Mouse (Mus musculus) intestine, postnatal 0 days (tissue): ENCODE results near the gene Efhc1. TPM values are rescaled to one million over a fixed set of nuclear protein-coding genes. Genes with fewer than 3 reads are reported as not detected.

Experiments used
- ATAC-seq: fragments of 200-750 bp; cut with Nextera tagmentation; 2 replicates; pipeline ENCODE4 v1.8.0; 2017; ENCODE audit warnings: mild to moderate bottlenecking, moderate TSS enrichment, moderate library complexity
- H3K27ac ChIP-seq: fragments of 300-500 bp; sonication (generic); 2 replicates; pipeline ENCODE4 v1.5.1; 2014; ENCODE audit warnings: mild to moderate bottlenecking, low read depth, low read length, moderate library complexity
- H3K27me3 ChIP-seq: fragments of 300-500 bp; sonication (generic); replicated peaks from 2 replicates; pipeline ENCODE4 v1.6.1; 2014; ENCODE audit warnings: low read length, mixed read lengths; ENCODE audit not compliant: control insufficient read depth, insufficient read depth
- H3K36me3 ChIP-seq: fragments of 300-500 bp; sonication (generic); 2 replicates; pipeline ENCODE4 v1.6.1; 2014; ENCODE audit warnings: mild to moderate bottlenecking, moderate library complexity; ENCODE audit not compliant: control insufficient read depth, insufficient read depth
- H3K4me1 ChIP-seq: fragments of 300-500 bp; sonication (generic); replicated peaks from 2 replicates; pipeline ENCODE4 v1.6.1; 2014; ENCODE audit warnings: antibody characterized with exemption, low read length, mixed read lengths; ENCODE audit not compliant: control insufficient read depth, insufficient read depth
- H3K4me2 ChIP-seq: fragments of 300-500 bp; sonication (generic); replicated peaks from 2 replicates; pipeline ENCODE4 v1.6.1; 2014; ENCODE audit warnings: low read depth, mild to moderate bottlenecking, moderate library complexity
- H3K4me3 ChIP-seq: fragments of 300-500 bp; sonication (generic); 2 replicates; pipeline ENCODE4 v1.5.1; 2014; ENCODE audit warnings: low read depth, low read length
- H3K9ac ChIP-seq: fragments of 300-500 bp; sonication (generic); 2 replicates; pipeline ENCODE4 v1.6.1; 2014; ENCODE audit warnings: mild to moderate bottlenecking, low read depth, low read length
- H3K9me3 ChIP-seq: fragments of 300-500 bp; sonication (generic); 2 replicates; pipeline ENCODE4 v1.6.1; 2016; ENCODE audit warnings: mixed run types; ENCODE audit not compliant: control insufficient read depth
- CTCF ChIP-seq: sonication (generic); IDR thresholded peaks from 2 replicates; pipeline ENCODE4 v1.5.1; 2016; ENCODE audit warnings: low read depth, mild to moderate bottlenecking, control low read depth, antibody characterized with exemption, moderate library complexity
- WGBS: fragments of 180-500 bp; shearing (Covaris S2); extraction: QIAGEN DNeasy Blood & Tissue Kit; methylation state at CpG from one replicate; pipeline ENCODE4 v1.1.7; 2014; 5-methylcytosine and 5-hydroxymethylcytosine counted together
- polyA plus RNA-seq: library from polyadenylated mRNA; unstranded; fragments of >200 nt; fragmentation: Nextera tagmentation; extraction: Ambion mirVana; gene quantifications from 2 replicates; pipeline ENCODE4 v1.2.1, GENCODE M21; 2015

Efhc1 gene
- 0.69 and 0.98 TPM in 2 replicates for polyA plus RNA-seq

- H3K9me3 ChIP-seq, result no peaks in the 10 kb centered on the region
- H3K27ac ChIP-seq, result no peak within 1 kb of the TSS; the same call in 1 of the 2 replicates
- H3K4me1 ChIP-seq, result 0 out of 2 replicates have a peak, but pooled peaks cover 3% of the 10 kb centered on the region
- ATAC-seq, result peak; percentile 96
- WGBS, result 3% methylated on average over 23 of the region's 23 CpGs
- H3K9ac ChIP-seq, result peak within 1 kb of the TSS; percentile 46
- H3K4me3 ChIP-seq, result peak within 1 kb of the TSS; percentile 49
- H3K27me3 ChIP-seq, result no peaks in the 10 kb centered on the region
- H3K36me3 ChIP-seq, result no peaks in the 10 kb centered on the region
- peak within 1 kb of the TSS; percentile 78 for H3K4me2 ChIP-seq
- no peak for TF ChIP-seq CTCF
Observed at GRCm38 (mm10) chr1:20951300-20951763, at the start of gene Efhc1. Gene Efhc1 (plus strand): TSS chr1:20951626.

DNA sequence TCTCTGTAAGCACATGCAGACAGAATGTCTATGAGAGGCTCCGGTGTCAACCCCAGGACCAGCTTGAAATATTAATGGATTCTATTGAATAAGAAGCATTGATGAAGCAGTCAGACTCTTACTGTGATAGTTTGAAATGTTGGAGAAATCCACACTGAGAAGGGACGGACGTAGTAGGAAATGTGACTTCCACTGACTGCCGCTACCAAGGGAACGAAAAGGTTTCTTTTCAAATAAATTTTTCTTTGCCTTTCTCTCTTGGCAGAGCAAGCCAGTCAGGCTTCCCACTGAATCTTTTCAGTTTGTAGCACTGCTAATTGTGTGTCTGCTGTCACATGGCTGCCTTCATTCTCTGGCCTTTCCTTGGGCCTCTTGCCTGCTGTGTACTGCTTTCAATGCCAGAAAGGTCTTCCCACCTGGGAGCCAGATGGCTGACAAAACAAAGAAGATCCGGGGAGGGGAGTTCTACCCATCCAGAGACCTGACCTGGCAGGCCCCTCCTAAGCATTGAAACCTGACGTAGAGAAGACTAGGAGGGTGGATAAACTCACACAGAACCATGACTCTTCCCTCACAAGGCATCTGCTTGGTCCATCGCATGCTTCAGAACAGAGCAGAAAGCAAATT lies 45.8 kb upstream of the Efhc1 start:
- no peak overlapping the region for H3K4me2 ChIP-seq
- H3K4me3 ChIP-seq, result no peak overlapping the region
- no peaks in the 10 kb centered on the region for H3K9me3 ChIP-seq
- ATAC-seq, result no peak
- H3K27ac ChIP-seq, result no peak overlapping the region
- H3K36me3 ChIP-seq, result no peaks in the 10 kb centered on the region
- WGBS, result 87% methylated on average over 8 of the region's 8 CpGs
- no peak for TF ChIP-seq CTCF
- no peaks in the 10 kb centered on the region for H3K4me1 ChIP-seq
- no peak overlapping the region for H3K9ac ChIP-seq
- H3K27me3 ChIP-seq, result no peaks in the 10 kb centered on the region

- no peak for TF ChIP-seq CTCF
- no peak overlapping the region for H3K4me2 ChIP-seq
- H3K9me3 ChIP-seq, result no peaks in the 10 kb centered on the region
- no peak for ATAC-seq
- no peaks in the 10 kb centered on the region for H3K4me1 ChIP-seq
- H3K27me3 ChIP-seq, result no peaks in the 10 kb centered on the region
- H3K9ac ChIP-seq, result no peak overlapping the region
- H3K36me3 ChIP-seq, result no peaks in the 10 kb centered on the region
- H3K4me3 ChIP-seq, result no peak overlapping the region
- no peak overlapping the region for H3K27ac ChIP-seq
- 89% methylated on average over 9 of the region's 9 CpGs for WGBS
Observed at GRCm38 (mm10) chr1:20906128-20906515, 45.3 kb upstream of the Efhc1 start.

DNA sequence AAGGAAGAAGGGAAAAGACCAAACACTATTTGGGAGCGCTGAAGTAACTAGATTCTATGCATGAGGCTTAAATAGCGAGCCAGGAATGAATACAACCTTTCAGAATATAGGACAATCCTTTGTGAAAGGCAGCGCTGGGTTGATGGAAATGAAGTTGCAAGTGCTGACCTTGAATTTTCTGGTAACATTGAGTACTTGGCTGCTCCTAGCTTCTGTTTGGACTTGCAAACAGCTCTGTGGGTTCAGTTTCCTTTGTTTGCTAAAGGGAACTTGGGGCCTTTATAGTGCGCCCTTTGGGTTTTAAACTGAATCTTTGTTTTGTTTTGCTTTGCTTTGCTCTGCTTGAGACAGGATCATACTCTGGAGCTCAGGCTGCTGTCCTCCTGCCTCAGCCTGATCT lies 42.9 kb upstream of the Efhc1 start:
- no peak for ATAC-seq
- no peaks in the 10 kb centered on the region for H3K27me3 ChIP-seq
- no peaks in the 10 kb centered on the region for H3K4me1 ChIP-seq
- no peaks in the 10 kb centered on the region for H3K9me3 ChIP-seq
- H3K4me3 ChIP-seq, result no peak overlapping the region
- no peak overlapping the region for H3K9ac ChIP-seq
- H3K36me3 ChIP-seq, result no peaks in the 10 kb centered on the region
- WGBS, result 63% methylated on average over 4 of the region's 4 CpGs
- H3K4me2 ChIP-seq, result no peak overlapping the region
- no peak overlapping the region for H3K27ac ChIP-seq
- TF ChIP-seq CTCF, result no peak

DNA sequence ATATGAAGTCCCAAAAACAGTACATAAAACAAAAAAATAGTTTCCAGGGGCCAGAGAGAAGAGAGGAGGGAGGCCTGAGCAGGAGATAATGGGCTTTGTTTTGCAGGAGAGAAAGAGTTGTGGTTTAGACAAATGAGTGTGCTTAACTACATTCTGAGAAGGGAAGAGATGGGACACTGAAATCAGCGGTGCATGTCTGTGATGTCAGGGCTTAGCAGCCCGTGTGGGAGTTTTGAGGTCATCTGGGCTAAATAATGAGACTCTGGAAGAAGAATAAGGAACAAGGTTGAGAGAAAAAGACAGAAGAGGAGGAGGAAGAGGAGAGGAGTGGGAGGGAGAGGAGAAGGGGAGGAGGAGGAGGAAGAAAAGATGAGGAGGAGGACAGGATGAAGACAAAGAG lies 39.3 kb upstream of the Efhc1 start:
- no peaks in the 10 kb centered on the region for H3K4me1 ChIP-seq
- no peaks in the 10 kb centered on the region for H3K27me3 ChIP-seq
- no peak for ATAC-seq
- no peaks in the 10 kb centered on the region for H3K36me3 ChIP-seq
- no peak overlapping the region for H3K4me3 ChIP-seq
- no peak overlapping the region for H3K4me2 ChIP-seq
- 43% methylated on average over 2 of the region's 2 CpGs for WGBS
- H3K9ac ChIP-seq, result no peak overlapping the region
- H3K27ac ChIP-seq, result no peak overlapping the region
- no peak for TF ChIP-seq CTCF
- H3K9me3 ChIP-seq, result no peaks in the 10 kb centered on the region

DNA sequence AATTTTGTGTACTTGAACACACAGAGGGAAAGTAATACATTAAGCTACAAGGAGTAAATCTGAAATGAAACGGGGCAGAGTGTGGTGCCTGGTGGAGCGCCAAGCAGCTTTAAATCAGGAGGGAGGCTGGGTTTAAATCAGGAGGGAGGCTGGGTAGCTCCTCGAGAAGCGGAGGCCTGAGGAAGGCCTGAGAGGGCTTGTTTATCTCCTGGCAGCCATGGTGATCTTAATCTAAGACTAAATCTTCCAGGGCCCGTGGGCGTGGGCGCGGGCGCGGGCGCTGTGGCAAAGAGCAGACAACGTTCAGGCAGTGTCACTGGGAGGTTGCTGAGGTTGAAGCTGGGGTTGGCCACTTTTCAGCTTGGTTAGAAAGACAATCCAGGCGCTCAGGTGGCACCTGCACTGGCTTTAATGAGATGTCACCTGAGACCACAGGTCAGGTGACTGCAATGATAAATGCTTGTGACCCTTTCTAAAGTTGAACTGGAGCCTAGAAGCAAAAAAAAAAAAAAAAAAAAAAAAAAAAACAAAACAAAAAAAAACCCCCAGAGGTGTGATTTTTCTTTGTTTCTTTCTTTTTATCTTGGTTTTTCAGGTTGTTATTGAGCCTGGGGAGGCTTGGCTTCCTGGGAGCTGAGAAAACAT lies 38.8 kb upstream of the Efhc1 start:
- Histone ChIP-seq H3K9me3 (no peaks in the 10 kb centered on the region), H3K27me3 (no peaks in the 10 kb centered on the region), H3K4me2 (no peak overlapping the region; the same call in 1 of the 2 replicates), H3K36me3 (no peaks in the 10 kb centered on the region), H3K4me1 (no peaks in the 10 kb centered on the region), H3K9ac (no peak overlapping the region), H3K4me3 (no peak overlapping the region), H3K27ac (no peak overlapping the region)
- TF ChIP-seq CTCF, result no peak
- ATAC-seq, result no peak
- 38% methylated on average over 13 of the region's 13 CpGs for WGBS
